Mouse (Mus musculus): ENCODE results near the gene Hectd4. TPM values are rescaled to one million over a fixed set of nuclear protein-coding genes. Genes with fewer than 3 reads are reported as not detected.

The Hectd4 gene
- polyA plus RNA-seq, 1 experiment: 16.4 TPM

DNA sequence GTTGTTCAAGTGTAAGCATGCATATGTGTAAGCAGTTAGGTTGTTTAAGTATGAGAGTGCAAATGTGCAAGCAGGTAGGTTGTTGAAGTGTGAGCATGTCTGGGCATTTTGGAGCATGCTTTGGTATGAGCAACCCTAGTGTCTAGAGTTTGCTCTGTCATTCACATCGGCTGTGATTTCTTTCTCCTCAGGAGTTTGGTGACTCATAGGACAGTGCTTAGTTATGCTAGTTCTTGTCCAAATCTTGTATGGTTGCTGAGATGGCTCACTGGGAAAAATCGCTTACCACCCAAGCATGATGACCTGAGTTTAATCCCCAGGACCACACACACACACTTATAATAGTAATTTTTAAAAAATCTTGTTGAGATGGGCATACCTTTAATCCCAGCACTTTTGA, 67.2 kb downstream of the Hectd4 start:
- TF ChIP-seq POLR2A (IDR thresholded peaks at IDR 0.05; ENCODE audit: borderline replicate concordance, extremely low read depth, low read depth, low read length): no peak
- TF ChIP-seq CTCF (IDR thresholded peaks at IDR 0.05; ENCODE audit: insufficient read depth, low read length): no peak
- WGBS: 87% methylated on average over 2 of the region's 2 CpGs
- DNase-seq: no peak
- Histone ChIP-seq H3K4me3 (replicated peaks; ENCODE audit: extremely low read depth, low read depth, low read length) (no peak overlapping the region), H3K4me1 (ENCODE audit: control insufficient read depth, insufficient read depth, low read length) (no peaks in the 10 kb centered on the region)

DNA sequence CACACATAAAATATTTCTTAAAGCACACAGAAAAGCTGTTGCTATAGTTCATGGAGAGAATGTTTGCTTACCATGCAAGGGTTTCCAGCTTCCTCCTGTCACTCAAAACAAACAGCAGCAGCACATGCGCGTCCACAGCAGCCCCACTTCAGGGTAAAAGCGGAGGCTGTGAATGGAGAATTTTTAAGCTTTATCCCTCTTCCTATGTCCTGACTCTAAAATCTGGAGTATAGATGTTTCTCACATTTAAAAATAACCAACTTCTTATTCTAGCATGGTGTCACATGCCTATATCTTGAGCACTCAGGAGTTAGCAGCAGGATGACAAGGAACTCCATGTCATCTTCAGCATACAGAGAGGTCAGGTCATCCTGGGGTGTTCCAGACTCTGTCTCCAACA, 70.3 kb downstream of the Hectd4 start:
- no peak for DNase-seq
- no peak overlapping the region for H3K4me3 ChIP-seq (replicated peaks; ENCODE audit: extremely low read depth, low read depth, low read length)
- 87% methylated on average over 3 of the region's 3 CpGs for WGBS
- TF ChIP-seq POLR2A (IDR thresholded peaks at IDR 0.05; ENCODE audit: borderline replicate concordance, extremely low read depth, low read depth, low read length) (no peak), CTCF (IDR thresholded peaks at IDR 0.05; ENCODE audit: insufficient read depth, low read length) (no peak)
- H3K4me1 ChIP-seq (ENCODE audit: control insufficient read depth, insufficient read depth, low read length): no peaks in the 10 kb centered on the region

DNA sequence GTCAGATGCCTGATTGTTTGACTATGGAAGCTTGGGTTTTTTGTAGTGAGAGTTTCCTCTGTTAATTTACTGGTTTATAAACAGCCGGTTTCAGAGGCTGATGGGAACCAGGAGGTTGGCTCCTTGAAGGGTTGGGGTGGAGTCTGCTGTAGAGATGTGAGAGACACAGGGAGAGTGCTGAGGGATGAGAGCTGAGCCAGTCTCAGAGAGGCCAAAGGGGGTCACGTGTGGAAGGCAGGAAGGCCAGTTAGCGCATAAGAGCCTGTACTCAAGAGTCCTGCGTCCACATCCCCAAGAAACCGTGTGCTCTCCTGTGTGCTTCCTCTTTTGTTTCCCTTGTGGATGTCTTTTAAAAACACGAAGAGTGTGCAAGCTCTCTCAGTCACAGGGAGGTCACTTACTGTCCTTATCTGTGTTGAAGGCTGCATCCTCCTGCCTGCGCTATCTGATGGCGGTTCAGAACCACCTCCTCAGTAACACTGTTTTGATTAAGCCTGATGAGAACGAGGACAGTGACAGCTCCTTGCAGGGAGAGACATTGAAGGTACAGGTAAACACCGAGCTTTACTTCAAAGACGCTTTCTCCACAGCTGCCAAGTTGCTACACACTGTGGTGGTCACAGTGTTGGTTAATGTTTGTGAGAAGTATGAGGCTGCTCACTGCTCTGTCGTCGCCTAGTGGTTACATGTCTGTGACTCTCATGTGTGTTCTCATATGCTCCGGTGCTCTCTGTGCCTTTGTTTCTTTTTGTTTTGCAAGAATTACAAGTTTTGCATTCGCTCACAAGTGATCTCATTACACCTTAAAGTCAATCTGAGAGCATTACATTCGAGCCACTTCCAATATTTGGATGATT, 72.5 kb downstream of the Hectd4 start:
- no peak for TF ChIP-seq CTCF (IDR thresholded peaks at IDR 0.05; ENCODE audit: insufficient read depth, low read length)
- TF ChIP-seq POLR2A (IDR thresholded peaks at IDR 0.05; ENCODE audit: borderline replicate concordance, extremely low read depth, low read depth, low read length): no peak
- no peak overlapping the region for H3K4me3 ChIP-seq (replicated peaks; ENCODE audit: extremely low read depth, low read depth, low read length)
- DNase-seq: no peak
- H3K4me1 ChIP-seq (ENCODE audit: control insufficient read depth, insufficient read depth, low read length): no peaks in the 10 kb centered on the region
- WGBS: 66% methylated on average over 16 of the region's 16 CpGs

DNA sequence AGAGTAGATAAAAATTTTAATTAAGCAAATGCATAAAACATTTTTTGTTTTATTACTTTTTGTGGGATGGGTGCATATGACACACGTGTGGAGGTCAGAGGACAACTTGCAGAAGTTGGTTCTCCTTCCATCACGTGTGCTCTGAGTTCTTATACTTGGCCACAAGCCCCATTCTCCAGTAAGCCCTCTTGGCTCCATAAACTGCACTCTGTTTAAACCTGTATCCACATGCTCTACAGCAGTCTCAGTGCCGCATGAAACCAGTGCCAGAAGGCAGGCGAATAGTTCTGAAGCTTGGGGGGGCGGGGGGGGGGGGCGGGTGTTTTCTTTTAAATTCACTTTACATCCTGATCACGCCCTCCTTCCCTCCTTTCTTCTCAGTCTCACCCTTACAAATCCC, 85.0 kb downstream of the Hectd4 start:
- TF ChIP-seq CTCF (IDR thresholded peaks at IDR 0.05; ENCODE audit: insufficient read depth, low read length) (no peak), POLR2A (IDR thresholded peaks at IDR 0.05; ENCODE audit: borderline replicate concordance, extremely low read depth, low read depth, low read length) (no peak)
- DNase-seq: no peak

DNA sequence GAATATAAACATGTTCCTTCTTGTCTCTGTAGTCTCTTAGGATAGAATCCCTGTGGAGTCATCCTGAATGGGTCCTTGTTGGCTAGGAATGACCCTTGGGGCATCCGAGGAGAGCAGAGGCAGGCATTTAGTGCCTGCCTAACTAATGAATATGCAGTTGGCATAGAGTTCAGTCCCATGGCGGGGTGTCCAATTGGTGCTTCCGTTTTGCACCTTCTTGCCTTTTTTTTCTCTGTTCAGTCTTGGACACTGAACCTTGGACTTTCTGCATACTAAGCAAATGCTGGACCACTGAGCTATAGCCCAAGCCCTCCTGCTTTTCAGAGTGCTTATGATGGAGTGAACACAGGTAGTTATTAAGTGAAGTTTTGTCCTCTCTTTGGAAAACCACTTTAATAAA, 87.6 kb downstream of the Hectd4 start:
- no peak overlapping the region for H3K4me3 ChIP-seq (replicated peaks; ENCODE audit: extremely low read depth, low read depth, low read length)
- no peaks in the 10 kb centered on the region for H3K4me1 ChIP-seq (ENCODE audit: control insufficient read depth, insufficient read depth, low read length)
- TF ChIP-seq CTCF (IDR thresholded peaks at IDR 0.05; ENCODE audit: insufficient read depth, low read length) (no peak), POLR2A (IDR thresholded peaks at IDR 0.05; ENCODE audit: borderline replicate concordance, extremely low read depth, low read depth, low read length) (no peak)
- DNase-seq: no peak
- 78% methylated on average over 3 of the region's 3 CpGs for WGBS

More for the DNA sequence above, 85.0 kb downstream of the Hectd4 start:
- WGBS: 87% methylated on average over 7 of the region's 7 CpGs
- Histone ChIP-seq H3K4me1 (ENCODE audit: control insufficient read depth, insufficient read depth, low read length) (no peaks in the 10 kb centered on the region), H3K4me3 (replicated peaks; ENCODE audit: extremely low read depth, low read depth, low read length) (no peak overlapping the region)

DNA sequence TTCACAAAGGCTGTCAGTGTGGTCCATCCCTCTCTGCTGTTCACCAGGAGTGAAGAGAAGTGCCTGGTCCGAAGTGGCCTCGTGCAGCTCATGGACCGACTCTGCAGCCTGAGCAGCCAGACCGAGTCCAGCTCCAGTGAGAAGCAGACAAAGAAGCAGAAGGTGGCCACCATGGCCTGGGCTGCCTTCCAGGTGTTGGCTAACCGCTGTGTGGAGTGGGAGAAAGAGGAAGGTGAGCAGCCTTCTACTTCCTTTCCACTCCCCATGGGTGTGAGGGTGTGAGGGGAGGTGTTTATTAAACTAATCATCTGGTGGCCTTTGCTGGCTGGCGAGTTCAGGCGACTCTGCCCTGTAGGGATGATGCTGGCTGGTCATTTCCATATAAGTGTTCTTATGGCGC, 91.6 kb downstream of the Hectd4 start:
- no peaks in the 10 kb centered on the region for H3K4me1 ChIP-seq (ENCODE audit: control insufficient read depth, insufficient read depth, low read length)
- WGBS: 77% methylated on average over 8 of the region's 8 CpGs
- no peak overlapping the region for H3K4me3 ChIP-seq (replicated peaks; ENCODE audit: extremely low read depth, low read depth, low read length)
- no peak for TF ChIP-seq CTCF (IDR thresholded peaks at IDR 0.05; ENCODE audit: insufficient read depth, low read length)
- no peak for TF ChIP-seq POLR2A (IDR thresholded peaks at IDR 0.05; ENCODE audit: borderline replicate concordance, extremely low read depth, low read depth, low read length)
- no peak for DNase-seq

DNA sequence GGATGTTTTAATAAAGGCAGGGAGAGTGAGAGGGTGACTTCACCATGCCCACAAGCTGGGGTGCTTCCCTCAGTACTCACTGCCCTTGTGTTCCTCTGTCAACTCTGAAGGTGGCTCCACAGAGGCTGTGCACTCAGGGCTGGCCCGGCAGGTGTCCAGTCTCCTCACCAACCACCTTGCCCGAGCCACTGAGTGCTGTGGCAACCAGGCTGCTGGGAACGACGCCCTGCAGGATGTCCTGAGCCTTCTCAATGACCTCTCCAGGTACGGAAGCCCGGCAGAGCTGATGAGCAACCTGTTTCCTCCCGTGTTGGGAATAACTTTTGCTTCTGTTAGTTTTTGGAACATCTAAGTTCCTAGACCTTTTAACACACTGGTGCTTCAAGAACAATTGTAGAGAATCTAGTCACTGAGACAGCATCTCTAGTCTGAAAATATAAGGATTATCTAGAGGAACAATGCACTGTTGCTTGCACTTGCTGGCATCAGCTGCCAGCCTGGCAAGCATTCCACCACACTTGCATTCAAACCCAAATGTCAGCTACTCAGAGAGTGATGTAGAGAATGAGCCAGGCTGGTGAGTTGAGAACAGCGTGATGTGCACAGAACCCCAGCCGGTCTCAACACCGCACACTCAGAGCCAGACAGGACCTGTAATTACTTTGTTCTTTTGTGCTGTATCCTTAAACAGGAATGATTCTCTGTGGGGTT, 93.9 kb downstream of the Hectd4 start:
- WGBS: 88% methylated on average over 10 of the region's 10 CpGs
- no peak for DNase-seq
- H3K4me3 ChIP-seq (replicated peaks; ENCODE audit: extremely low read depth, low read depth, low read length): no peak overlapping the region
- H3K4me1 ChIP-seq (ENCODE audit: control insufficient read depth, insufficient read depth, low read length): no peaks in the 10 kb centered on the region
- TF ChIP-seq POLR2A (IDR thresholded peaks at IDR 0.05; ENCODE audit: borderline replicate concordance, extremely low read depth, low read depth, low read length) (no peak), CTCF (IDR thresholded peaks at IDR 0.05; ENCODE audit: insufficient read depth, low read length) (no peak)

DNA sequence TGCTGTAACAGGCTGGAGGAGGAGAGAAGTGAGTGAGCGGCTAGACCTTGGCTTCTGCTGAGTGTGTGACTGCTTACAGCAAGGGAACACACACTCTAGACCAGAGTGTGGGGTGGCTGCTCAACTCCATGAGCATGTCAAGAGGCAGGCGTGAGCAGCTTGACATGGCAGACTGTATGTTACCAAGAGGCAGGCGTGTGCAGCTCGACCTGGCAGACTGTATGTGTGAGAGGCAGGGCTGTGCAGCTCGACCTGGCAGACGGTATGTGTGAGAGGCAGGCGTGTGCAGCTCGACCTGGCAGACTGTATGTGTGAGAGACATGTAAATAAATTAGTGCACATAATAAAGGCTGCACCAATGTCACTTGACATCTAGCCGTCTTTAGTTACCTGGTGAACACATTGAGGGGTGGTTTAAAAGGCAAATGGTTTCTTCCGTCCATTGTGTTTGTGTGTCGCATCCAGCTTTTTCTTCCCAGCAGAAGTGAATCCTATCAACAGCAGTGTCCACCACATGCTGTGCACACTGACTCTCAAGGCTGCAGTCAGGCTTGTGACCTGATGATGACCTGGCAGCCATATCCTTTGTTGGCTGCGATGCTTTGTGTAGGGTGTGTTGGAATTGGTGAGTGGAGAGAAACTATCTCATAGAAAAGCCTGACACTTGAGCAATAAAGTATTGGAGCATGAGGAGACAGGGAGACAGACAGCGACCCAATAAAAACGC, 106.2 kb downstream of the Hectd4 start:
- TF ChIP-seq CTCF (IDR thresholded peaks at IDR 0.05; ENCODE audit: insufficient read depth, low read length): no peak
- no peak for TF ChIP-seq POLR2A (IDR thresholded peaks at IDR 0.05; ENCODE audit: borderline replicate concordance, extremely low read depth, low read depth, low read length)
- 0 out of 2 replicates have a peak, but pooled peaks cover 5% of the 10 kb centered on the region for H3K4me1 ChIP-seq (ENCODE audit: control insufficient read depth, insufficient read depth, low read length)
- no peak overlapping the region for H3K4me3 ChIP-seq (replicated peaks; ENCODE audit: extremely low read depth, low read depth, low read length)
- 90% methylated on average over 14 of the region's 14 CpGs for WGBS
- DNase-seq: no peak

DNA sequence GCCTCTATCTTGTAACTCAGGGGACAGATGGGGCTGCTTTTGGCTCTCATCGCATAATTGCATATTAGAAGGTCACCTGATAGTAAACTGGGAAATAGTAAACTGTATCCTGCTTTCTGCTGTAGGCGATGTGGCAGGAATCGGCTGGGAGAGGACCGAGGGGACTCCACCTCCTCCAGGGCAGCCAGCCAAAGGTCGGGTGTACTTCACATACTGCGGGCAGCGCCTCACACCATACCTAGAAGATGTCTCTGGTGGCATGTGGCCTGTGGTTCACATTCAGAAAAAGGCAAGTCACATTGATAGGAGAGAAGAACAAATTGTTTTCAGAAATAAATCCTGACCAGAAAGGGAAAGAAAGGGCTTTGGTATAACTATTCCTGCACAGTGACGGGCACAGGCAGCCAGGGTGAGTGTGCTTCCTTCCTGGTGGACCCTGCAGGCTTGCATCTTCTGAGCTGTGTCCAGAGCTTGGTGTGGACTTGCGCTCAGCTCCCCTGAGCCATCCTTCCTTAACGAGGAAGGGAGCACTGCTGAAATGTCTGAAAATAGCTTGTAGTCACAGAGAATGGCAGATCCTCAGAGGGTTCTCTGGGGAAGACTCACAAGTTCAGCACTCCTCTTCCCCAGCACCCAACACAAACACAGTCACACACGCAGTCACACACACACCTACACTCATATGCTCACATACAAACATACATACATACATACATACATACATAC, 109.5 kb downstream of the Hectd4 start:
- WGBS: 43% methylated on average over 11 of the region's 11 CpGs
- H3K4me1 ChIP-seq (ENCODE audit: control insufficient read depth, insufficient read depth, low read length): 0 out of 2 replicates have a peak, but pooled peaks cover 5% of the 10 kb centered on the region
- peak overlapping the region; percentile 38 for H3K4me3 ChIP-seq (replicated peaks; ENCODE audit: extremely low read depth, low read depth, low read length)
- TF ChIP-seq POLR2A (IDR thresholded peaks at IDR 0.05; ENCODE audit: borderline replicate concordance, extremely low read depth, low read depth, low read length): peak; percentile 10; the same call in 1 of the 2 replicates
- no peak for TF ChIP-seq CTCF (IDR thresholded peaks at IDR 0.05; ENCODE audit: insufficient read depth, low read length)
- DNase-seq: peak; percentile 37
